Mouse (Mus musculus) regulatory T cell (primary cell): Measurements from ENCODE around the gene R3hdm4.

Experiments used
- in situ Hi-C: fragments of 300-600 bp; cut with MboI, MseI; formaldehyde crosslinking; loops from one replicate; pipeline ENCODE4 v1.15.1; 2025; ENCODE audit warnings: high pct_unique_total_duplicates

The R3hdm4 gene

GRCm38 (mm10) chr10:79925785-79926490 is 4.9 kb upstream of the R3hdm4 start:
- in situ Hi-C loops: no loop called here

GRCm38 (mm10) chr10:79924998-79925784 is 4.2 kb upstream of the R3hdm4 start:
- in situ Hi-C loops: loop anchor here (5.0 kb wide), 1 partner anchor 93 kb away; no protein-coding TSS in a partner anchor

GRCm38 (mm10) chr10:79921572-79921971 is 564 bp upstream of the R3hdm4 start:
- in situ Hi-C loops: loop anchor here (5.0 kb wide), 1 partner anchor 89 kb away; no protein-coding TSS in a partner anchor

- in situ Hi-C loops: loop anchor here (5.0 kb wide), 1 partner anchor 88 kb away; no protein-coding TSS in a partner anchor
These were observed 735 bp downstream of the R3hdm4 start for GRCm38 (mm10) chr10:79920056-79920890.

- in situ Hi-C loops: no loop called here
These were observed 1.7 kb downstream of the R3hdm4 start for GRCm38 (mm10) chr10:79919251-79919849.

- in situ Hi-C loops: no loop called here
These were observed 2.6 kb downstream of the R3hdm4 start for GRCm38 (mm10) chr10:79918231-79919078.

GRCm38 (mm10) chr10:79917532-79918100 is 3.4 kb downstream of the R3hdm4 start:
- in situ Hi-C loops: no loop called here

- in situ Hi-C loops: no loop called here
These were observed 4.0 kb downstream of the R3hdm4 start, which contains the start of gene Kiss1r for GRCm38 (mm10) chr10:79916808-79917531. Gene Kiss1r, plus strand, starts transcription at chr10:79916971.

GRCm38 (mm10) chr10:79916081-79916480 is 4.9 kb downstream of the R3hdm4 start:
- in situ Hi-C loops: no loop called here

GRCm38 (mm10) chr10:79914948-79915596 is 5.9 kb downstream of the R3hdm4 start:
- in situ Hi-C loops: no loop called here

- in situ Hi-C loops: no loop called here
These were observed 6.7 kb downstream of the R3hdm4 start for GRCm38 (mm10) chr10:79914131-79914947.

GRCm38 (mm10) chr10:79912412-79912811 is 8.6 kb downstream of the R3hdm4 start:
- in situ Hi-C loops: no loop called here

- in situ Hi-C loops: no loop called here
These were observed 10.5 kb downstream of the R3hdm4 start, which contains the start of gene Gm26602 for GRCm38 (mm10) chr10:79910556-79910955. Gene Gm26602, plus strand, starts transcription at chr10:79910856.

- in situ Hi-C loops: no loop called here
These were observed 11.7 kb downstream of the R3hdm4 start for GRCm38 (mm10) chr10:79909092-79909922.

- in situ Hi-C loops: no loop called here
These were observed 12.6 kb downstream of the R3hdm4 start, which contains the start of gene Med16 for GRCm38 (mm10) chr10:79908167-79909091. Gene Med16, minus strand, starts transcription at chr10:79908923.

GRCm38 (mm10) chr10:79907415-79907814 is 13.6 kb downstream of the R3hdm4 start:
- in situ Hi-C loops: no loop called here
